Mouse (Mus musculus) midbrain, embryonic 14.5 days (tissue): ENCODE data around the gene Ubtd2. TPM values are rescaled to one million over a fixed set of nuclear protein-coding genes. Genes with fewer than 3 reads are reported as not detected.

Source experiments
- ATAC-seq: fragments of 200-750 bp; cut with Nextera tagmentation; 2 replicates; pipeline ENCODE4 v1.8.0; 2017; ENCODE audit warnings: moderate number of reproducible peaks, moderate library complexity; ENCODE audit not compliant: low FRiP score, low TSS enrichment
- DNase-seq: peaks from one replicate; pipeline ENCODE4 v3.0.0-alpha.2; 2015
- H3K27ac ChIP-seq: fragments of 300-500 bp; sonication (generic); replicated peaks from 2 replicates; pipeline ENCODE4 v1.5.1; 2014; ENCODE audit warnings: mild to moderate bottlenecking, low read depth, low read length, moderate library complexity
- H3K27me3 ChIP-seq: fragments of 300-500 bp; sonication (generic); 2 replicates; pipeline ENCODE4 v1.6.1; 2014; ENCODE audit warnings: low read length, control low read depth, mixed read lengths; ENCODE audit not compliant: control insufficient read depth, insufficient read depth
- H3K36me3 ChIP-seq: fragments of 300-500 bp; sonication (generic); 2 replicates; pipeline ENCODE4 v1.6.1; 2014; ENCODE audit warnings: low read length, control low read depth; ENCODE audit not compliant: control insufficient read depth, insufficient read depth
- H3K4me1 ChIP-seq: fragments of 300-500 bp; sonication (generic); 2 replicates; pipeline ENCODE4 v1.6.1; 2014; ENCODE audit warnings: mild to moderate bottlenecking, antibody characterized with exemption, low read length, control low read depth; ENCODE audit not compliant: control insufficient read depth, insufficient read depth
- H3K4me2 ChIP-seq: fragments of 300-500 bp; sonication (generic); 2 replicates; pipeline ENCODE4 v1.6.1; 2014; ENCODE audit warnings: mild to moderate bottlenecking, low read length, moderate library complexity
- H3K4me3 ChIP-seq: fragments of 300-500 bp; sonication (generic); replicated peaks from 2 replicates; pipeline ENCODE4 v1.5.1; 2014; ENCODE audit warnings: low read depth, low read length
- H3K9ac ChIP-seq: fragments of 300-500 bp; sonication (generic); replicated peaks from 2 replicates; pipeline ENCODE4 v1.6.1; 2014; ENCODE audit warnings: mild to moderate bottlenecking, low read length, moderate library complexity
- H3K9me3 ChIP-seq: fragments of 300-500 bp; sonication (generic); 2 replicates; pipeline ENCODE4 v1.6.1; 2016; ENCODE audit warnings: low read length, control low read depth, mixed read lengths; ENCODE audit not compliant: control insufficient read depth
- WGBS: fragments of 180-500 bp; shearing (Covaris S2); extraction: QIAGEN DNeasy Blood & Tissue Kit; methylation state at CpG from one replicate; pipeline ENCODE4 v1.1.7; 2014; 5-methylcytosine and 5-hydroxymethylcytosine counted together
- polyA plus RNA-seq: library from polyadenylated mRNA; unstranded; fragments of >200 nt; fragmentation: Nextera tagmentation; extraction: Ambion mirVana; gene quantifications from 2 replicates; pipeline ENCODE4 v1.2.1, GENCODE M21; 2014

The Ubtd2 gene
- polyA plus RNA-seq, 1 experiment from 2014 or later = 63.8 TPM

DNA sequence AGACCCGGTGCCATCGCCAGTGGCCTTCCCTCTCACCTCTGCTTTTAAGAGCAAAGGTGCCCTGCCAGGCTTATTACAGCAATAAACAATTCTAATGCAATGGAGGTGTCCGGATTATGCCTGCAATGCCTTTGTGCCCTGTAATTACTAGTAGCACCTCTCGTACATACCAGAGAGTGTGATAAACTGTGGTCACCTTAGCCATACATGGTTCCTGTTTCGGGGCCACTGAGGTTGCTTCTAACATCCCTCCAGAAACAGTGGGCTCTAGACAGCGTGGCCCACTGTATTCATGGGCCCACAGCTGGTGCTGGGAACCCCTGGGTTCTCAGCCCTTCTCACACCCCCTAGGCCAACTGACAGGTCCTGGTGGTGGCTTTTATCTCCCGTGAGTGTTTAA is 27.6 kb upstream of the Ubtd2 start:
- Histone ChIP-seq H3K4me3 (no peak overlapping the region), H3K4me2 (no peak overlapping the region), H3K27me3 (no peaks in the 10 kb centered on the region), H3K9me3 (no peaks in the 10 kb centered on the region), H3K36me3 (peaks cover 22% of the 10 kb centered on the region), H3K27ac (no peak overlapping the region), H3K9ac (no peak overlapping the region), H3K4me1 (no peaks in the 10 kb centered on the region)
- ATAC-seq (no peak), DNase-seq (no peak)
- 88% methylated on average over 7 of the region's 7 CpGs for WGBS

- Histone ChIP-seq H3K9me3 (no peaks in the 10 kb centered on the region), H3K9ac (no peak overlapping the region), H3K4me2 (no peak overlapping the region), H3K4me1 (no peaks in the 10 kb centered on the region), H3K27ac (no peak overlapping the region), H3K27me3 (no peaks in the 10 kb centered on the region), H3K4me3 (no peak overlapping the region), H3K36me3 (no peaks in the 10 kb centered on the region)
- ATAC-seq (no peak), DNase-seq (peak; percentile 6)
- WGBS = 75% methylated on average over 6 of the region's 6 CpGs
Observed at GRCm38 (mm10) chr11:32435410-32436060, 19.6 kb upstream of the Ubtd2 start.

GRCm38 (mm10) chr11:32442576-32442975 is 12.6 kb upstream of the Ubtd2 start:
- Histone ChIP-seq H3K9me3 (no peaks in the 10 kb centered on the region), H3K36me3 (no peaks in the 10 kb centered on the region), H3K9ac (no peak overlapping the region), H3K4me2 (no peak overlapping the region), H3K4me1 (no peaks in the 10 kb centered on the region), H3K27me3 (no peaks in the 10 kb centered on the region), H3K27ac (no peak overlapping the region), H3K4me3 (no peak overlapping the region)
- WGBS = 81% methylated on average over 3 of the region's 3 CpGs
- no peak for ATAC-seq
- no peak for DNase-seq

GRCm38 (mm10) chr11:32444266-32444665 is 10.9 kb upstream of the Ubtd2 start:
- H3K27ac ChIP-seq = no peak overlapping the region
- 4% methylated on average over 1 of the region's 1 CpGs for WGBS
- no peak overlapping the region for H3K4me2 ChIP-seq
- H3K9me3 ChIP-seq = no peaks in the 10 kb centered on the region
- no peak overlapping the region for H3K9ac ChIP-seq
- H3K27me3 ChIP-seq = no peaks in the 10 kb centered on the region
- no peaks in the 10 kb centered on the region for H3K4me1 ChIP-seq
- no peak for ATAC-seq
- no peaks in the 10 kb centered on the region for H3K36me3 ChIP-seq
- H3K4me3 ChIP-seq = no peak overlapping the region
- DNase-seq = no peak

DNA sequence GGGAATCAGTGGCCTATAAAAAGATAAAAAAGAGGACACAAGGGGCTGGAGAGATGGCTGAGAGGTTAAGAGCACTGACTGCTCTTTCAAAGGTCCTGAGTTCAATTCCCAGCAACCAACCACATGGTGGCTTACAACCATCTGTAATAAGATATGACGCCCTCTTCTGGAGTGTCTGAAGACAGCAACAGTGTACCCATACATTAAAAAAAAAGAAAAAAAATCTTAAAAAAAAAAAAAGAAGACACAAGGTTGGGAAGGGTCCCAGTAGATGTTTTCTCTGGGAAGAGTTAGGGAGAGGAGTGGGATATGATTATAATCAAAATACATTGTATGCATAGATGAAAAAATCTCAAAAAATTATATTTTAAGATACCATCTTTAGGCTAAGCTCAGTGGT is 10.0 kb upstream of the Ubtd2 start:
- H3K27ac ChIP-seq = no peak overlapping the region
- WGBS = 71% methylated on average over 1 of the region's 1 CpGs
- no peak overlapping the region for H3K9ac ChIP-seq
- H3K27me3 ChIP-seq = no peaks in the 10 kb centered on the region
- H3K36me3 ChIP-seq = no peaks in the 10 kb centered on the region
- ATAC-seq (no peak), DNase-seq (no peak)
- H3K4me3 ChIP-seq = no peak overlapping the region
- H3K4me1 ChIP-seq = no peaks in the 10 kb centered on the region
- no peak overlapping the region for H3K4me2 ChIP-seq
- no peaks in the 10 kb centered on the region for H3K9me3 ChIP-seq

- no peaks in the 10 kb centered on the region for H3K4me1 ChIP-seq
- H3K27ac ChIP-seq = no peak overlapping the region
- DNase-seq = no peak
Observed at GRCm38 (mm10) chr11:32445637-32446226, 9.4 kb upstream of the Ubtd2 start.

GRCm38 (mm10) chr11:32450216-32450615 is 5.0 kb upstream of the Ubtd2 start:
- no peak for ATAC-seq
- Histone ChIP-seq H3K4me1 (peaks cover 4% of the 10 kb centered on the region; the same call in 1 of the 2 replicates), H3K27ac (no peak overlapping the region), H3K9me3 (no peaks in the 10 kb centered on the region), H3K4me2 (no peak overlapping the region), H3K36me3 (no peaks in the 10 kb centered on the region), H3K27me3 (no peaks in the 10 kb centered on the region), H3K4me3 (no peak overlapping the region), H3K9ac (no peak overlapping the region)
- 0% methylated on average over 1 of the region's 1 CpGs for WGBS
- peak; percentile 82 for DNase-seq

More at GRCm38 (mm10) chr11:32445637-32446226, 9.4 kb upstream of the Ubtd2 start:
- no peaks in the 10 kb centered on the region for H3K36me3 ChIP-seq
- H3K4me3 ChIP-seq = no peak overlapping the region
- H3K9me3 ChIP-seq = no peaks in the 10 kb centered on the region
- no peaks in the 10 kb centered on the region for H3K27me3 ChIP-seq
- H3K9ac ChIP-seq = no peak overlapping the region
- H3K4me2 ChIP-seq = no peak overlapping the region
- 86% methylated on average over 6 of the region's 6 CpGs for WGBS
- ATAC-seq = no peak

- Histone ChIP-seq H3K4me2 (no peak overlapping the region), H3K4me3 (no peak overlapping the region), H3K36me3 (no peaks in the 10 kb centered on the region), H3K27ac (no peak overlapping the region), H3K9ac (no peak overlapping the region), H3K27me3 (no peaks in the 10 kb centered on the region), H3K4me1 (peaks cover 8% of the 10 kb centered on the region), H3K9me3 (no peaks in the 10 kb centered on the region)
- ATAC-seq (no peak), DNase-seq (no peak)
- 87% methylated on average over 6 of the region's 6 CpGs for WGBS
Observed at GRCm38 (mm10) chr11:32451306-32451705, 3.9 kb upstream of the Ubtd2 start.

DNA sequence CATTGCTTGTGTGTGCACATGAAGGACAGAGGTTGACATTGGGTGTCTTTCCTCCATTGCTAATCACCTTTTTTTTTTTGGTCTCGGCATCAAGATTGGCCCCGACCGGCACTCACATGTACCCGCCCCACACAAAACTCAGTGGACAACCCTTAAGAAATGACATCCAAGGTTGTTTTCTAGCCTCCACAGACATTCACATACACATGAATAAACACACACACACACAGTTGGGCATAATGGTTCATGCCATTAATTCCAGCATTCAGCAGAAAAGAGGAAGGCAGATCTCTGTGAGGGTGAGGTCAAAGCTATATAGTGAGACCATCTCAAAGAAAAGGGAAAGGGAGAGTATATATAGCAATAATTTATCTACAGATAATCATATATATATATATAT is 2.4 kb upstream of the Ubtd2 start:
- no peaks in the 10 kb centered on the region for H3K27me3 ChIP-seq
- H3K4me2 ChIP-seq = no peak overlapping the region
- H3K27ac ChIP-seq = no peak overlapping the region
- no peak overlapping the region for H3K4me3 ChIP-seq
- H3K4me1 ChIP-seq = peaks cover 18% of the 10 kb centered on the region
- H3K9me3 ChIP-seq = no peaks in the 10 kb centered on the region
- no peak overlapping the region for H3K9ac ChIP-seq
- no peak for ATAC-seq
- 92% methylated on average over 4 of the region's 4 CpGs for WGBS
- H3K36me3 ChIP-seq = no peaks in the 10 kb centered on the region
- no peak for DNase-seq
